Mouse (Mus musculus) duodenum, adult 2 months (tissue): ENCODE results near the gene Ccnyl1. TPM values are rescaled to one million over a fixed set of nuclear protein-coding genes. Genes with fewer than 3 reads are reported as not detected.

Experiments
- polyA plus RNA-seq: library from polyadenylated mRNA; depleted of rRNA; stranded (reverse); fragments of >200 nt; gene quantifications from 2 replicates; pipeline ENCODE4 v1.2.3, GENCODE M21; 2012; ENCODE audit warnings: low replicate concordance; rRNA removed

Ccnyl1 gene
- 22.4 and 40.0 TPM in 2 replicates for polyA plus RNA-seq

DNA sequence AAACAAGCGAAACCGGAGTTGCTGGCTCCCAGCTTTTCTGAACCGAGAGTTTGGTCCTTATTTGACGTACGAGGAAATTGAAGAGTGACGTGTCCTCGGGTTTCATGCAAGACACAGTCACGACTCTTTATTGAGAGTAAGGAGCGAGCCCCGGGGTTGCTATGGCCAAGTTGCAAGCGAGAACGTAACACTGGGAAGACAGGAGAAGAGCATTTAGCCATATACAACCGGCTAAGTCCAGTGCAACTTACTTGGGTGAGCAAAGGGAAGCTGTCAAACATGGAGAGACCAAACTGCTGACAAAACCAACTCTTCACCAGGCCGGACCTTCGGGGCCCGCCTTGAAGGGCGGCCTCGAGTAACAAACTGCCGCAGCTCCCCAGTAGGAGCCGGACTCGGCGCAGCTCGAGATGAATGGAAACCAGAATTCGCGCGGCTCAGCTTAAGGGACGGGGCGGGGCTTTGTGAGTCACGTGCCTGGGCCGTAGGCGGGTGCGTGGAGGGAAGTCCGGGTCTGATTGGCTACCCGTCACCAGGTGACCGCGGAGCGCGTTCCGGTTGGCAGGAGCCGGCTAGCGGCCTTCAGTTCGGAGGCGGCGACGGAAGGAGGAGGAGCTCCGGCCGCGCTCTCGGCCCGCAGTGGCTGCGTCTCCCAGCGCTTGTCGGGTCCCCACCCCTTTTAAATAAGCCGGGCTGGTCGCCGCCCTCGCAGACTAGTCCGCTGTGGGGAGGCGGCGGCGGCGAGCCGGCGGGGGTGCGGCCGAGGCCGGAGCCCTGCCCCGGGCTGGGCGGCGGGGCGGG lies at the start of gene Ccnyl1:
Gene Ccnyl1, plus strand, starts transcription at position 243 of the 801 bp plus-strand sequence.

GRCm38 (mm10) chr1:64737502-64738179 lies 47.4 kb downstream of the Ccnyl1 start, which contains the start of gene Fzd5:
Gene Fzd5, minus strand, starts transcription at chr1:64737751.

Other genes starting within 250 kb of the Ccnyl1 start
- 5.0 and 6.8 TPM in 2 replicates for gene Creb1, start 157.8 kb upstream of the Ccnyl1 start, polyA plus RNA-seq
- gene Mettl21a, start 73.2 kb upstream of the Ccnyl1 start, polyA plus RNA-seq, result 5.7 and 5.9 TPM in 2 replicates
- 71.9 and 78.2 TPM in 2 replicates for gene Fzd5, start 47.3 kb downstream of the Ccnyl1 start, polyA plus RNA-seq